Mouse (Mus musculus) midbrain, postnatal 0 days (tissue): ENCODE results near the gene Them7. TPM values are rescaled to one million over a fixed set of nuclear protein-coding genes. Genes with fewer than 3 reads are reported as not detected.

Experiments
- ATAC-seq: fragments of 200-750 bp; cut with Nextera tagmentation; 2 replicates; pipeline ENCODE4 v1.8.0; 2017; ENCODE audit warnings: moderate number of reproducible peaks, mild to moderate bottlenecking, moderate TSS enrichment, moderate library complexity; ENCODE audit not compliant: low FRiP score
- DNase-seq: peaks from one replicate; pipeline ENCODE4 v3.0.0-alpha.2; 2015; ENCODE audit warnings: low spot score
- H3K27ac ChIP-seq: fragments of 300-500 bp; sonication (generic); 2 replicates; pipeline ENCODE4 v1.5.1; 2014; ENCODE audit warnings: low read depth, mild to moderate bottlenecking, low read length, mixed read lengths
- H3K27me3 ChIP-seq: fragments of 300-500 bp; sonication (generic); 2 replicates; pipeline ENCODE4 v1.6.1; 2014; ENCODE audit warnings: low read length, control low read depth, mixed read lengths; ENCODE audit not compliant: insufficient read depth
- H3K36me3 ChIP-seq: fragments of 300-500 bp; sonication (generic); 2 replicates; pipeline ENCODE4 v1.6.1; 2014; ENCODE audit warnings: low read length, control low read depth, mixed read lengths; ENCODE audit not compliant: insufficient read depth
- H3K4me1 ChIP-seq: fragments of 300-500 bp; sonication (generic); 2 replicates; pipeline ENCODE4 v1.6.1; 2014; ENCODE audit warnings: mild to moderate bottlenecking, control low read depth, antibody characterized with exemption, low read length, mixed read lengths; ENCODE audit not compliant: insufficient read depth
- H3K4me2 ChIP-seq: fragments of 300-500 bp; sonication (generic); 2 replicates; pipeline ENCODE4 v1.6.1; 2014; ENCODE audit warnings: low read depth, mild to moderate bottlenecking, low read length, mixed read lengths; ENCODE audit not compliant: poor library complexity, severe bottlenecking
- H3K4me3 ChIP-seq: fragments of 300-500 bp; sonication (generic); 2 replicates; pipeline ENCODE4 v1.5.1; 2014; ENCODE audit warnings: low read depth, mild to moderate bottlenecking, low read length, moderate library complexity
- H3K9ac ChIP-seq: fragments of 300-500 bp; sonication (generic); replicated peaks from 2 replicates; pipeline ENCODE4 v1.6.1; 2014; ENCODE audit warnings: mild to moderate bottlenecking, low read length, moderate library complexity, mixed read lengths; ENCODE audit not compliant: poor library complexity, severe bottlenecking
- H3K9me3 ChIP-seq: fragments of 300-500 bp; sonication (generic); 2 replicates; pipeline ENCODE4 v1.6.1; 2016; ENCODE audit warnings: low read length, control low read depth
- CTCF ChIP-seq: IDR thresholded peaks from 2 replicates; pipeline ENCODE4 v1.5.1; 2016; ENCODE audit warnings: antibody characterized with exemption, mild to moderate bottlenecking
- WGBS: fragments of 180-500 bp; shearing (Covaris S2); extraction: QIAGEN DNeasy Blood & Tissue Kit; methylation state at CpG from one replicate; pipeline ENCODE4 v1.1.7; 2014; 5-methylcytosine and 5-hydroxymethylcytosine counted together
- polyA plus RNA-seq: library from polyadenylated mRNA; unstranded; fragments of >200 nt; fragmentation: Nextera tagmentation; extraction: Ambion mirVana; gene quantifications from 2 replicates; pipeline ENCODE4 v1.2.1, GENCODE M21; 2015
- total RNA-seq: library from RNA; depleted of rRNA; stranded (reverse); fragments of >200 nt; gene quantifications from 2 replicates; pipeline ENCODE4 v1.2.3, GENCODE M21; 2014

Gene Them7
- total and polyA plus RNA-seq, 2 experiments from 2014 or later = not detected

DNA sequence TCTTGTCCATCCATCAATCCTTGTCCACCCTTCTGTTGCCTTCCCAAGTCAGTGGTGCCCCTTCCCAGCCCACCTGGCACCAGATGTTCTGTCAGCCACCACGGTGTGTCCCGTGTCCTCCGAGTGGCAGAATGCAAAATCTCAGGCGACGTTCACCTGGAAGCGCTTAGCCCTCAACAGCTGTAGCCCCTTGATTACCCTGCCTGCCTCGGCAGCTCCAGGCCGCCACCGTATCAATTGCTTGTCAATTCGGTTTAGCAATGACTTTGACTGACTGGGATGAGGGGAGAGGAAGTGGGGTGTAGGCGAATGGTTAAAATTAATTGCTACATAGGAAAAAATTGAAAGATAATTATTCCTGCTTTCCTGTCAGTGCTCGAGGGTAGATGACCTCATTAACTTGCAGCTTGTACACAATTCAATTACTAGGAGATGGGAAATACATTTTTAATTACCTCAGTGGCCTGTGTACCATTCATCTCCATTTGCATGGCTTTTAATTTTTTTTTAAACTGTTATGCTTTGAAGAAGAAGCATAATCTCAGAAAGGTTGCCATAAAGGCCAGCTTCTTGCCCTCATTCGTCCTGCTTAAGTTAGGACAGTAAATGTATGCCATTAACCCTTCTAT is 93.5 kb downstream of the Them7 start:
- no peaks in the 10 kb centered on the region for H3K4me1 ChIP-seq
- no peak for TF ChIP-seq CTCF
- no peak overlapping the region for H3K4me3 ChIP-seq
- DNase-seq (peak; percentile 27), ATAC-seq (0 out of 2 replicates have a peak, but pooled peaks have one; percentile 25)
- no peaks in the 10 kb centered on the region for H3K9me3 ChIP-seq
- no peak overlapping the region for H3K27ac ChIP-seq
- 46% methylated on average over 13 of the region's 13 CpGs for WGBS
- H3K36me3 ChIP-seq = no peaks in the 10 kb centered on the region
- no peak overlapping the region for H3K4me2 ChIP-seq
- no peaks in the 10 kb centered on the region for H3K27me3 ChIP-seq
- no peak overlapping the region for H3K9ac ChIP-seq

DNA sequence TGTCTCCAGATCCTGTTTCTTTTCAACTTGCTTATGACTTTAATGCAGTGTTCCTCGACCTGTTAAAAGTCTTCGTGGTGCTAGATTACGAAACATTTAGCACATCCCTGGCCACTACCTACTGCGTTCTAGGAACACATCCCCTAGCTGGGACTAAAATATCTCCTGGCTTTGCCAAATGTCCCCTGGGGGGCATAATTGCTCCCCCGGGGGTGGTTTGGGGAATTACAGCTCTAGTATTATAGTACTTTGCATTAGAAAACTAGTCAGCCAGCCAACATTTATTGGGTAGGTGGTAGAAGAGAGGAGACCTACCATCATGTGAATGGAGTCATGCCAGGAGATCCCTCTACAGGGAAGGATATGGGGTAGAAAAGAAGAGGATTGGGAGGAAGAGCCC is 101.9 kb downstream of the Them7 start:
- Histone ChIP-seq H3K4me2 (no peak overlapping the region), H3K9me3 (no peaks in the 10 kb centered on the region), H3K4me1 (no peaks in the 10 kb centered on the region), H3K27me3 (no peaks in the 10 kb centered on the region), H3K4me3 (no peak overlapping the region), H3K27ac (no peak overlapping the region), H3K9ac (no peak overlapping the region), H3K36me3 (no peaks in the 10 kb centered on the region)
- ATAC-seq (no peak), DNase-seq (no peak)
- WGBS = 89% methylated on average over 5 of the region's 5 CpGs
- TF ChIP-seq CTCF = no peak

DNA sequence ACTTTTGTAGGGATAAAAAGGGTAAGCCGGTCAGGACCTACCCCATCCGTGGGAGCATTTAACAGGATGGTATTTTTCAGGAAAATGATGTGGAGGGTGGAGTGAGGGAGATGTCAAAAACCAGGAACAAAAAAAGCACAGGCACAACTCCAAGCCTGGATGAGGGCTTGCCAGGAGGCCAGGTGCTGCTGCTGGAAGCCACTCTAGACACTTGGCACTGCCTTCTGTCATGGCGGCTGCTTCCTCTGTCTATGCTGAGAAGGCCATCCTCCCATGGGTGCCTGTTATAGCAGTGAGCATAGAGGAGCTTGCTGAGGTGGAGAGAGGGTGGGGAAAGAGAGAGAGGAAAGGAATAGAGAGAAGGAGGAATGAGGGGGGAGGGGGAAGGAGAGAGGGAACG is 105.9 kb downstream of the Them7 start:
- no peak overlapping the region for H3K9ac ChIP-seq
- ATAC-seq = no peak

DNA sequence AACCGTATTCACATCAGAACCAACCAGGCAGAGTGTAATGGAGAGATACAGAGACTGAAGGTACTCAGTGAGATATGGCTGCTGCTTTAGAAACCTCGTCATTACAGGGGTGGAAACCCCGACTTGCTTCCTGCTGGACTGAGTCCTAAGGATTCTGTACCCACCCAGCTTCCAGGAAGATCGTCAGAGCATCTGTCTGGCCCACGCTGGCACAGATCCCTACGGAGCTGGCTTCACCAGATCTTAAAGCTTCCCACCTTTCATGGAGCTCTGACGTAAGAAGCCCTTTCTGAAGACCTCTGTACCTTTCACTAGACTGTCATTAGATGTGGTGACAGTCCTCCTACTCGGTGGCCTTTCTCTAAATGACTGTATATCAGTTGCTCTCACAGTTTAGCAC is 109.0 kb downstream of the Them7 start:
- DNase-seq = no peak
- no peaks in the 10 kb centered on the region for H3K36me3 ChIP-seq
- H3K4me3 ChIP-seq = no peak overlapping the region
- no peak overlapping the region for H3K27ac ChIP-seq
- H3K4me1 ChIP-seq = no peaks in the 10 kb centered on the region
- 72% methylated on average over 8 of the region's 8 CpGs for WGBS
- no peak for ATAC-seq
- H3K9me3 ChIP-seq = no peaks in the 10 kb centered on the region
- no peak overlapping the region for H3K9ac ChIP-seq
- H3K27me3 ChIP-seq = no peaks in the 10 kb centered on the region
- no peak overlapping the region for H3K4me2 ChIP-seq
- TF ChIP-seq CTCF = no peak

More for the DNA sequence above, 105.9 kb downstream of the Them7 start:
- Histone ChIP-seq H3K27me3 (no peaks in the 10 kb centered on the region), H3K36me3 (no peaks in the 10 kb centered on the region), H3K4me2 (no peak overlapping the region), H3K9me3 (no peaks in the 10 kb centered on the region), H3K4me1 (no peaks in the 10 kb centered on the region), H3K4me3 (no peak overlapping the region), H3K27ac (no peak overlapping the region)
- TF ChIP-seq CTCF = no peak
- DNase-seq = peak; percentile 44
- 75% methylated on average over 4 of the region's 4 CpGs for WGBS

DNA sequence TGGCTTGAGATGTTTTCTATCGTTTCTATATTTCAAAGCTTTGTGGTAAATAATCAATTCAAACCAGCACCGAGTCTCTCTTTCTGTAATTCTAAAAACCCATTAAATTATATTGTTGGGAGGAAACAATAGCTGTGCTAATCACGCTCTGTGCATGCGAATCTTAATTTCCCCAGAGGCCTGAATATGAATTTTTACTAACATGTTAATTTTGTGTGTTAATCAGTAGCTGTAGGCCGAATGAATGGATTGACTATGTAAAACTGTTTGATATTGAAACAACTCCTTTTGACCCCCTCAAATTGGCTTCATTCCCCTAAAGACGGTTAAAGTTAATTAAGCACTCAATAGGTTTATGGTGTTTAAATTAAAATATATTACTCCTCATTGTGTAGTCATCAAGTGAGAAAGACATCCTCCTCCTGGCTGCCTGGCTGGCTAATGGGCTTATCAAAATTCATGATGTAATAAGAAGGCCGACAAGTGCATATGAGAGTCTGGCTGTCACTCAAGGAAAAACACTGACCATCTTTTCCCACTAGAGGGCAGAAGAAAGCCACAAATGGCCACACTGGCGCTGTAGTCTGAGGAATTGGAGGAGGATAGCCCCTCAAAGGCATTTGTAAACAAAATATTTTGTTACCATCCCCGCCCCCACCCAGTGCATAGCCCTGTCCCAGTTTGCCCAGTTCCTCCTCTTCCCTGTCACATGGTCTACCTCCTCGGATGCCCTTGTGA is 110.0 kb downstream of the Them7 start:
- Histone ChIP-seq H3K27me3 (no peaks in the 10 kb centered on the region), H3K36me3 (no peaks in the 10 kb centered on the region), H3K27ac (no peak overlapping the region), H3K4me3 (no peak overlapping the region), H3K9ac (no peak overlapping the region; the same call in 1 of the 2 replicates), H3K4me2 (peak overlapping the region; percentile 20; the same call in 1 of the 2 replicates), H3K9me3 (no peaks in the 10 kb centered on the region), H3K4me1 (no peaks in the 10 kb centered on the region)
- DNase-seq = peak; percentile 89
- WGBS = 26% methylated on average over 10 of the region's 10 CpGs
- peak; percentile 80 for ATAC-seq
- peak; percentile 95 for TF ChIP-seq CTCF

DNA sequence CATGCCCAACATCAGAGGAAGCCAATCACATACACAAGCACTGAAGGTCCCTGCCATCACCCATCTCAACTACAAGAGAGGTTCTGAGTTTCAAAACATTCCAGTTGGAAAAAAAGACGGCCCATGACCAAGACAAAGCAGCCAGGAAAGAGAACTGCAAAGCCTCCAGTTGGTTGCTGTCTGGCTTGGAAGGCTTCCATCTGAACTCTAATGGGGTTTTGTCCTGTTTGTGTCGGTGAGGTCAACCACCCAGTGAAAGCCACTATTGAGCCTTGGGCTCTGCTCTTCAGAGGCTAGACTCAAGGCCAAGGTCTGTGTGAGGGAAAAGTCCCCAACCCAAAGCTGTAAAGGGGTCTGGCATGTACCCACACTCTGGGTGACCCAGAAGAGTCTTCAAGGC is 111.5 kb downstream of the Them7 start:
- Histone ChIP-seq H3K27ac (no peak overlapping the region), H3K4me3 (no peak overlapping the region)
- no peak for TF ChIP-seq CTCF

More for the DNA sequence above, 111.5 kb downstream of the Them7 start:
- ATAC-seq (no peak), DNase-seq (no peak)
- no peaks in the 10 kb centered on the region for H3K36me3 ChIP-seq
- no peak overlapping the region for H3K4me2 ChIP-seq
- H3K9ac ChIP-seq = no peak overlapping the region
- H3K4me1 ChIP-seq = no peaks in the 10 kb centered on the region
- no peaks in the 10 kb centered on the region for H3K9me3 ChIP-seq
- no peaks in the 10 kb centered on the region for H3K27me3 ChIP-seq
- 66% methylated on average over 2 of the region's 2 CpGs for WGBS
